Mouse (Mus musculus): ENCODE data around the gene Hira. TPM values are rescaled to one million over a fixed set of nuclear protein-coding genes. Genes with fewer than 3 reads are reported as not detected.
"Not testable (repeated sequence)": the region's sequence is repeated elsewhere in the genome, so short reads cannot be mapped to it uniquely, and the experiment has no call there.

Gene Hira
- polyA plus RNA-seq, 1 experiment from 2014 or later = 18.5 TPM

GRCm38 (mm10) chr16:18849521-18850190 lies 27.2 kb upstream of the Hira start:
- not testable (repeated sequence) for H3K4me3 ChIP-seq (ENCODE audit: low read depth, low read length); H3K27ac ChIP-seq (ENCODE audit: low read length); H3K36me3 ChIP-seq (ENCODE audit: control insufficient read depth, insufficient read depth, low read length); H3K9ac ChIP-seq (ENCODE audit: low read depth, low read length); H3K27me3 ChIP-seq (ENCODE audit: control insufficient read depth, insufficient read depth, low read depth, low read length); H3K9me3 ChIP-seq (replicated peaks; ENCODE audit: control insufficient read depth, low read length, poor library complexity, severe bottlenecking); H3K4me1 ChIP-seq (ENCODE audit: control insufficient read depth, insufficient read depth, low read length); ATAC-seq; H3K4me2 ChIP-seq (ENCODE audit: low read length)
- 94% methylated on average over 16 of the region's 17 CpGs for WGBS

GRCm38 (mm10) chr16:18858551-18858950 lies 18.3 kb upstream of the Hira start:
- ATAC-seq = peak; percentile 76; the same call in 1 of the 2 replicates
- H3K27me3 ChIP-seq (ENCODE audit: control insufficient read depth, insufficient read depth, low read depth, low read length) = no peaks in the 10 kb centered on the region
- H3K4me2 ChIP-seq (ENCODE audit: low read length) = no peak overlapping the region
- H3K27ac ChIP-seq (ENCODE audit: low read length) = no peak overlapping the region
- no peak overlapping the region for H3K4me3 ChIP-seq (ENCODE audit: low read depth, low read length)
- H3K4me1 ChIP-seq (ENCODE audit: control insufficient read depth, insufficient read depth, low read length) = no peaks in the 10 kb centered on the region
- H3K9me3 ChIP-seq (replicated peaks; ENCODE audit: control insufficient read depth, low read length, poor library complexity, severe bottlenecking) = no peaks in the 10 kb centered on the region
- no peaks in the 10 kb centered on the region for H3K36me3 ChIP-seq (ENCODE audit: control insufficient read depth, insufficient read depth, low read length)
- H3K9ac ChIP-seq (ENCODE audit: low read depth, low read length) = no peak overlapping the region

- ATAC-seq = no peak
These were observed 16.7 kb upstream of the Hira start for GRCm38 (mm10) chr16:18860186-18860585.

GRCm38 (mm10) chr16:18870495-18870894 lies 6.3 kb upstream of the Hira start:
- H3K9ac ChIP-seq (ENCODE audit: low read depth, low read length); H3K27me3 ChIP-seq (ENCODE audit: control insufficient read depth, insufficient read depth, low read depth, low read length); ATAC-seq; H3K9me3 ChIP-seq (replicated peaks; ENCODE audit: control insufficient read depth, low read length, poor library complexity, severe bottlenecking); H3K4me2 ChIP-seq (ENCODE audit: low read length); H3K4me3 ChIP-seq (ENCODE audit: low read depth, low read length); H3K27ac ChIP-seq (ENCODE audit: low read length); H3K4me1 ChIP-seq (ENCODE audit: control insufficient read depth, insufficient read depth, low read length): not testable (repeated sequence)
- H3K36me3 ChIP-seq (ENCODE audit: control insufficient read depth, insufficient read depth, low read length) = peaks cover 17% of the 10 kb centered on the region
- 91% methylated on average over 1 of the region's 1 CpGs for WGBS

More at GRCm38 (mm10) chr16:18860186-18860585, 16.7 kb upstream of the Hira start:
- whole genome bisulfite sequencing = 63% methylated on average over 1 of the region's 1 CpGs
- Histone ChIP-seq H3K4me1 (ENCODE audit: control insufficient read depth, insufficient read depth, low read length) (no peaks in the 10 kb centered on the region), H3K9ac (ENCODE audit: low read depth, low read length) (no peak overlapping the region), H3K27me3 (ENCODE audit: control insufficient read depth, insufficient read depth, low read depth, low read length) (no peaks in the 10 kb centered on the region), H3K4me2 (ENCODE audit: low read length) (no peak overlapping the region), H3K9me3 (replicated peaks; ENCODE audit: control insufficient read depth, low read length, poor library complexity, severe bottlenecking) (no peaks in the 10 kb centered on the region), H3K4me3 (ENCODE audit: low read depth, low read length) (no peak overlapping the region), H3K36me3 (ENCODE audit: control insufficient read depth, insufficient read depth, low read length) (no peaks in the 10 kb centered on the region), H3K27ac (ENCODE audit: low read length) (no peak overlapping the region)

GRCm38 (mm10) chr16:18876091-18876441 lies 771 bp upstream of the Hira start:
- peak overlapping the region; percentile 98 for H3K9ac ChIP-seq (ENCODE audit: low read depth, low read length)
- no peaks in the 10 kb centered on the region for H3K27me3 ChIP-seq (ENCODE audit: control insufficient read depth, insufficient read depth, low read depth, low read length)
- peak overlapping the region; percentile 96 for H3K27ac ChIP-seq (ENCODE audit: low read length)
- H3K36me3 ChIP-seq (ENCODE audit: control insufficient read depth, insufficient read depth, low read length) = peaks cover 17% of the 10 kb centered on the region
- H3K4me3 ChIP-seq (ENCODE audit: low read depth, low read length) = peak overlapping the region; percentile 99
- no peak for ATAC-seq
- no peaks in the 10 kb centered on the region for H3K9me3 ChIP-seq (replicated peaks; ENCODE audit: control insufficient read depth, low read length, poor library complexity, severe bottlenecking)
- under 1% methylated on average over 17 of the region's 17 CpGs for WGBS
- peaks cover 30% of the 10 kb centered on the region for H3K4me1 ChIP-seq (ENCODE audit: control insufficient read depth, insufficient read depth, low read length)
- H3K4me2 ChIP-seq (ENCODE audit: low read length) = peak overlapping the region; percentile 79

- 0% methylated on average over 41 of the region's 43 CpGs for whole genome bisulfite sequencing
- Histone ChIP-seq H3K27ac (ENCODE audit: low read length) (peak overlapping the region; percentile 96), H3K9me3 (replicated peaks; ENCODE audit: control insufficient read depth, low read length, poor library complexity, severe bottlenecking) (no peaks in the 10 kb centered on the region), H3K4me2 (ENCODE audit: low read length) (peak overlapping the region; percentile 79), H3K9ac (ENCODE audit: low read depth, low read length) (peak overlapping the region; percentile 98), H3K36me3 (ENCODE audit: control insufficient read depth, insufficient read depth, low read length) (peaks cover 7% of the 10 kb centered on the region), H3K4me1 (ENCODE audit: control insufficient read depth, insufficient read depth, low read length) (peaks cover 35% of the 10 kb centered on the region), H3K27me3 (ENCODE audit: control insufficient read depth, insufficient read depth, low read depth, low read length) (no peaks in the 10 kb centered on the region), H3K4me3 (ENCODE audit: low read depth, low read length) (peak overlapping the region; percentile 99)
- ATAC-seq = peak; percentile 52
These were observed 701 bp downstream of the Hira start for GRCm38 (mm10) chr16:18877386-18878090.

GRCm38 (mm10) chr16:18878091-18878720 lies 1.4 kb downstream of the Hira start:
- H3K27ac ChIP-seq (ENCODE audit: low read length) = peak overlapping the region; percentile 96
- H3K4me1 ChIP-seq (ENCODE audit: control insufficient read depth, insufficient read depth, low read length) = peaks cover 35% of the 10 kb centered on the region
- H3K9ac ChIP-seq (ENCODE audit: low read depth, low read length) = peak overlapping the region; percentile 98
- peak overlapping the region; percentile 79 for H3K4me2 ChIP-seq (ENCODE audit: low read length)
- 28% methylated on average over 20 of the region's 20 CpGs for WGBS
- H3K4me3 ChIP-seq (ENCODE audit: low read depth, low read length) = peak overlapping the region; percentile 99
- no peak for ATAC-seq
- H3K36me3 ChIP-seq (ENCODE audit: control insufficient read depth, insufficient read depth, low read length) = peaks cover 5% of the 10 kb centered on the region
- H3K9me3 ChIP-seq (replicated peaks; ENCODE audit: control insufficient read depth, low read length, poor library complexity, severe bottlenecking) = no peaks in the 10 kb centered on the region
- no peaks in the 10 kb centered on the region for H3K27me3 ChIP-seq (ENCODE audit: control insufficient read depth, insufficient read depth, low read depth, low read length)

GRCm38 (mm10) chr16:18884044-18884443 lies 7.2 kb downstream of the Hira start:
- no peak overlapping the region for H3K27ac ChIP-seq (ENCODE audit: low read length)
- H3K36me3 ChIP-seq (ENCODE audit: control insufficient read depth, insufficient read depth, low read length) = no peaks in the 10 kb centered on the region
- H3K9ac ChIP-seq (ENCODE audit: low read depth, low read length) = no peak overlapping the region
- no peak overlapping the region for H3K4me2 ChIP-seq (ENCODE audit: low read length)
- peaks cover 22% of the 10 kb centered on the region for H3K4me1 ChIP-seq (ENCODE audit: control insufficient read depth, insufficient read depth, low read length)
- no peaks in the 10 kb centered on the region for H3K9me3 ChIP-seq (replicated peaks; ENCODE audit: control insufficient read depth, low read length, poor library complexity, severe bottlenecking)
- no peak for ATAC-seq
- H3K27me3 ChIP-seq (ENCODE audit: control insufficient read depth, insufficient read depth, low read depth, low read length) = no peaks in the 10 kb centered on the region
- H3K4me3 ChIP-seq (ENCODE audit: low read depth, low read length) = no peak overlapping the region

- WGBS = 92% methylated on average over 4 of the region's 4 CpGs
- no peak for ATAC-seq
- H3K4me2 ChIP-seq (ENCODE audit: low read length) = no peak overlapping the region
- no peak overlapping the region for H3K27ac ChIP-seq (ENCODE audit: low read length)
- H3K9me3 ChIP-seq (replicated peaks; ENCODE audit: control insufficient read depth, low read length, poor library complexity, severe bottlenecking) = no peaks in the 10 kb centered on the region
- peaks cover 20% of the 10 kb centered on the region for H3K36me3 ChIP-seq (ENCODE audit: control insufficient read depth, insufficient read depth, low read length)
- no peak overlapping the region for H3K4me3 ChIP-seq (ENCODE audit: low read depth, low read length)
- no peaks in the 10 kb centered on the region for H3K27me3 ChIP-seq (ENCODE audit: control insufficient read depth, insufficient read depth, low read depth, low read length)
- no peak overlapping the region for H3K9ac ChIP-seq (ENCODE audit: low read depth, low read length)
- H3K4me1 ChIP-seq (ENCODE audit: control insufficient read depth, insufficient read depth, low read length) = no peaks in the 10 kb centered on the region
These were observed 17.1 kb downstream of the Hira start for GRCm38 (mm10) chr16:18893840-18894372.
